Mouse (Mus musculus): Measurements from ENCODE around the gene Myom3.

DNA sequence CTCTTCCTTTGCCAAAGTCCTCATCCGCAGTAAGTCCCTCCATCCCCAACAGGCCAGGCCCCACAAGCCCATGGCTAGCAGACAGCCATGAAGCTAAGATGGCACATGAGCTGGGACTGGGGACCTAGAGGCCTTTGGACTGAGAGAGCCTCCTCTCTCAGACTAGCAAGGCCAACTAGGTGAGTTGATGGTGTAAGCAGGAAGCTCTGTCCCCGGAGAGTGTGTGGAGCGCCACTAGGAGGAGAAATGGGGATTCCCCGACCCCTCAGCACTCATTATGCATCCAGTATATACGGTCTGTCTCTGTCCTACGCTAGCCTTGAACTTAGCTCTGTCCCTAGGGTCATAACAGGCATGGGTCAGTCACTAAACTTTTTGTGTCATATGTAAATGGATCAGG lies 12.1 kb downstream of the Myom3 start:
- no peak for TF ChIP-seq POLR2A (IDR thresholded peaks at IDR 0.05; ENCODE audit: borderline replicate concordance, insufficient read depth, low read length)
- TF ChIP-seq CTCF (IDR thresholded peaks at IDR 0.05; ENCODE audit: borderline replicate concordance, insufficient read depth, low read depth, low read length) = no peak
